Mouse (Mus musculus): ENCODE data around the gene Myocos.
"Not testable (repeated sequence)": the region's sequence is repeated elsewhere in the genome, so short reads cannot be mapped to it uniquely, and the experiment has no call there.

Myocos gene

DNA sequence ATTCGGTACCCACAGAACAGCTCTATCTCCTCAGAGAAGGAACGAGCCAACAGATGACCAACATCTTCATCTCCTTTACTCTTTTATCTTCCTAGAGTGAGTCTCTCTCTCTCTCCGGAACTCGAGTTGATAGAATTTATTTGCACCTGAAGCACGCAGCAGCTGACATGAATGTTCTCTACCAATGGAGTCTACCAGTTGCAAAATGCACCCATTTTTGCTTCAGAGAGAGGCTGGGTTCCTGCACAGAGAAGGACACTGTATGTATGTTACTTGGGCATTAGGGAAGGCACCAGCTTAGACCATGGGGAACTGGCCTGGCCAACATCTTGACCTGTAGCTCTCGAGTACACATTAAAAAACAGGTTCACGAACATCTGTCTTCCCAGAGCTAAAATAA lies at the start of gene Myocos:
TSS of gene Myocos (minus strand) at position 101 of the 400 bp plus-strand sequence.
- no peak for DNase-seq

DNA sequence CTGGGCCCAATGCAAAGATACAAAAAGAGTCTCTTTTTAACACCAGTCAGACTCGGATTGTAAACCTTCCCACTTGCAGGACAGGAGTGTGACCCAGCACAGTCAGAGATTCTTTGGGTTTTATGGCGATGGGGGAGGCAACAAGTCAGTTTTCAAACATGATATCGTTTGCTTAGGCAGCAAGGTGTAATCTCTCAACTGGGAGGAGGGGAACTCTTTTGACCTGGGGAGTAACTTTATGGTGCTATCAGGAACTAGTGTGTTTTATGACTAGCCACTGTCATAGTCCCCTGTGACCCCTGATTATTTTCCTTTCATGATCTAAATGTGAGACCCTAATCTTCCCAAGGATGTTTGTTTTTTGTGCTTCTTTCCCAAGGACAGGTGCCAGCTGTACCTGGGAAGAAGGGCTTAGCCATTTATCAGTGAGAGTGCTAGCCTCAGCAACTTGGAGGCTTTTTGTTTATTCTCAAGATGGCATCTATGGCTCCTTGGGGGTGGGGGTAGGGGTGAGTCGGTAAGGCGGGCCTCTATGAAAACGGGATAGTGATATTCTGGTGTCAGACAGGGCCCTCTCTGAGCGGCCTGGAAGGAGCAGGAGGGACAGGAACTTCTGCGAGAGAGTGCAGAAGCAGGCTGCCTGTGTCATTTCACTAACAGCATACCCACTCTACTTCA lies 42.5 kb upstream of the Myocos start:
- DNase-seq: no peak

DNA sequence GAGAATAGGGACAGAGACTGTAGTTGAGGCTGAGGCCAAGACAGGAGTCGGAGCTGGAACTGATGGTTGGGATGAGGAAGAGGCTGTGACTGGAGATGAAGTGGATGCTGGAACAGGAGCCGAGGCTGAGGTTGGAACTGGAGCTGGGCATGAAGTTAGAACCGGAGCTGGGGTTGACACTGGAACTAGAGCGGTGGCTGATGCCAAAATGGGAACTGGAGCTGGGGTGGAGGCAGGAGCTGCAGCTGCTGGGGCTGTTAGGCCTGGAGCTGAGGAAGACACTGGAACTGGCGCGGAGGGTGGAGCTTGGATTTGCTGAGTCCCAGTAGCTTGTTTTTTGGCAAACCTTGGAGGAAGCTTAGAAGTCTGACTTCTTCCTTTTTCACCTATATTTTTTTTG lies 39.8 kb upstream of the Myocos start:
- no peak for DNase-seq

DNA sequence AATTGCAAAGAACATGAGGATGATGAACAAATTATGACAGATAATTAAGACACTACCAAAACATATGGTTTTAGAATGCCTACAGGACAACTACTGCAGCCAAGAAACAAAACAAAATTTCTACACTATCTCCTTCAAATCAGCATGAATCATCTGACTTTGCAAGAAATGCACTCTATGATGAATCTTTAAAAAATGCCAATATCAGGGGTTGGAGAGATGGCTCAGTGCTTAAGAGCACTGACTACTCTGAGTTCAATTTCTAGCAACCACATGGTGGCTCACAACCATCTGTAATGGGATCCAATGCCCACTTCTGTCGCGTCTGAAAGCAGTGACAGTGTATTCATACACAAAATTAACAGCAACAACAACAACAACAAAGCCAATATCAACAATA lies 35.7 kb upstream of the Myocos start:
- DNase-seq: no peak

DNA sequence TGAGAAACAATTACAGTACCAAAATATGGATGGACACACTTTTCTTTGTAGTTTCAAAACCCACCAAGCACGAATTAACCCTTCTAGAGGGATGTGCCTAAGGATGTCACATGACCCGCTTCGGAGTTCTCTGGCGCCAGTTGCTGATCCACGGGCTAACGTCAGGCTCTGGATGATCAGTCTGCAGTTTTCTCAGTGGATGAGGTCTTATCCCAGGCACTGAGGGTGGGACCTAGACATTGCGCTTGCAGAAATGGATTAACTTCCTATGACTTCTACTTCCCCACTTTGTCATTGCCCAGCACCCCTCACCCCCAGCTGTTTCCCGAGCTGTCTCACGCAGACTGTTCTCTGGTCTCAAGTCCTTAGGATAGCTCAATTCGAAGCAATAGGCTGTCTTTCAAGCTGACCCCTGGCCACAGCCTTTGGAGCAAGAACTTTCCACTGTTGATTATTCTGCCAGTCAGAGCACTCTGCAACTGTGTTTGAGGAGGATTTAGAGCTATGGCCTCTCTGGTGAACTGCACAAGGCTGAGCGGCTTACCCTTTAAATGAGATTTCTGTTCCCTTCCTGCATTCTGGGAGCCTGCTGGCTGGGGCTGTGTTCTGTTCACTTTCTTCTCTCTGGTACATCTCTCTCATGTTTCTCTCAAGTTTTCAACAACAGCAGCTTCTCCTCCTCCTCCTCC lies 7.6 kb upstream of the Myocos start:
- no peak for DNase-seq

DNA sequence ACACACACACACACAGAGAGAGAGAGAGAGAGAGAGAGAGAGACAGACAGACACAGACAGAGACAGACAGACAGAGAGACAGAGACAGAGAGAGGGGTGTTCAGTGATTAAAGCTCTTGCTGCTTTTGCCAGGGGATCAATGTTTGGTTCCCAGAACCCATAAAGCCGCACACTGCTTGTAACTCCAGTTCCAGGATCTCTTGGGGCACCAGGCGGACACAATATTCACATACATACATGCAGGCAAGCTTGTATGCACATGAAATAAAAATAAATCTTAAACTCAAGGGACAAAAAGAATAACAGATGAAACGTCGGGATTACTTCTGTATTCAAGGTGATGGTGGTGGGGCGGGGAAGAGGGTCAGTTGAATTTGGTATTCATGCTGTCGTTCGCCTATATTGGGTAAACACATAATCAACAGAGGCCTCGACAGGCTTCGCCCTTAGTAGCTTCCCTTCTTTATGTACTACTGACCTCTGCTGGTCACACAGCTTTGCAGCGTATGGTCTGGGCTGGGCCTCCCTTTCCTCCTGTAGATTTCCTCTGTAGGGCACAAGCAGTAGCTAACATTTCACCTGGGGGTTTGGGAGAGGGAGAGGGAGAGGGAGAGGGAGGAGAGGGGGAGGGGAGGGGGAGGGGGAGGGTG lies 6.9 kb upstream of the Myocos start:
- peak; percentile 65 to 73 for DNase-seq

DNA sequence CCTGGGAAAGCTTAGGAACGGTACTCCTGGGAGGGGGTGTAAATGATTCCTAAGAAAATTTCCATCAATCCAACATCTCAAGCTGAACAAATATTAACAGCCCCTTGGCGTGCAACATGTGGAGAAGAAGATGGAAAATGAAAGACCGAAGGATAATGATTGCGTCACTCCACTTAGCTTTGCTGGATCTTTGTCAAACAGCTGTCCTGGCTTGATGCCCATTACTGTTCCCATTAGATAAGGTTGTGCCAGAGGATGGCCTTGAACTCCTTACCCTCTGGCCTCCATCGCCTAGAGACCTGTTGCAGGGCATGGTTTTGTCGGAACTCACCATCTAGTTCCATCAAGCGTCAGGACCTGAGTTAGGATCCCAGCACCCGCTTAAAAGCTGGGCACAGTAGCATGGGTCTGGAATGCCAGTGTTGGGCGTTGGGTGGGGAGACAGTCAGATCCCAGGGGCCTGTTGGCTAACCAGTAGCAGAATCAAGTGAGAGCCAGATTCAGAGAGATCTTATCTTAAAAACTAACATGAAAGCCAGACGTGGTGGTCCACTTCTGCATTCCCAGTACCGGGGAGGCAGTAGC lies 2.3 kb upstream of the Myocos start:
- no peak for DNase-seq

DNA sequence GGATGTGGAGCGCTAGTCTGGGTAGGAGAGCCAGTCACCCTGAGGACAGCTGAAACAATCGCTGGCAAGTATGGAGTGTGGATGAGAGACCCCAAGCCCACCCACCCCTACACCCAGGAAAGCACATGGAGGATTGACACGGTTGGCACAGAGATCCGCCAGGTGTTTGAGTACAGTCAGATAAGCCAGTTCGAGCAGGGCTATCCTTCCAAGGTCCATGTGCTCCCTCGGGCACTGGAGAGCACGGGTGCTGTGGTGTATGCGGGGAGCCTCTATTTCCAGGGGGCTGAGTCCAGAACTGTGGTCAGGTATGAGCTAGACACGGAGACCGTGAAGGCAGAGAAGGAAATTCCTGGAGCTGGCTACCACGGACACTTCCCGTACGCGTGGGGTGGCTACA lies 9.6 kb downstream of the Myocos start:
- DNase-seq: no peak

DNA sequence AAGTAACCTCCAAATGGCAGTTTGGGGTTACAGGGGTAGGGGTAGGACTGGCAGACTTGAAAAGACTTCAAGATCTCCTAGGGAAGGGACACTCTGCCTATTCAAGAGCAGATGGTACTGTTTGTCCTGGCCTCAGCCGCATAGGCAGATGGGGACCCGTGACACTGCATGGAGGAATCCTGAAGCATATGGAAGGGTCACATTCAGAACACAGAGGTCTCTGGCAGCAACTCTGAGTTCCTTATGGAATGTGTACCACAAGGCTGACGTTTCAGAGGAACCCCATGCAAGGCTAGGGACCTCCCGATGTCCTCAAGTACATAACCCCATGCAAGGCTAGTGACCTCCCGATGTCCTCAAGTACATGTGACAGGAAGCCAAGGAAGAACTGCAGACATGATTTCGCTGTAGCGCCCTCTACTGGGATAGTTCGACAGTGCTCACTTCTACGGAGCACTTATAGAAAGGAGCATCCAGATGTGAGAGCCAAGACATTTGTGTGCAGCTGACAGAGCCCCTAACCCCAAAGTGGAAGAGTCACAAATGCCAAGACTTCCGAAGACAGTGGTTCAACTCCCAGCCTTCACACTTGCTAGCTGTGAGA lies 11.8 kb downstream of the Myocos start:
- DNase-seq: peak in 1 of 2 experiments; percentile 22

DNA sequence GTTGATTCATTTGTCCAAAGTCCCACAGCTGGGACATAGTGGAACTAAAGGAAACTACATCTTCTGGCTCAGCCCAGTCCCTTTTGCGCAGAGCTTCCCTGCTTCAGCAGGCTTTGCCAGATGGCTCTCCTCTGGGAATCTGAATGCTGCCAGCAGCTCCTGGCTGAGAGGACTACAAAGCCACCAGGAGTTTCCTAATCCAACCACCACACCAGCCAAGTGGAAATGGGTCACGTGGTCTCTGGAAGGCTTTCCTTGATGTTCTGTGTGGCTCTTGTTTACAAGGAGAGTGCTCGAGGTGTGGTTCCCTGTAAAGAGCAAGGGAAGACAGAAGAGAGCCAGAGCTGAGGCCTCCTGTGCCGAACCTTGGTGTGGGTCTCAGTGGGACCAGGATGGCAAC lies 14.3 kb downstream of the Myocos start:
- peak; percentile 80 to 86 for DNase-seq

DNA sequence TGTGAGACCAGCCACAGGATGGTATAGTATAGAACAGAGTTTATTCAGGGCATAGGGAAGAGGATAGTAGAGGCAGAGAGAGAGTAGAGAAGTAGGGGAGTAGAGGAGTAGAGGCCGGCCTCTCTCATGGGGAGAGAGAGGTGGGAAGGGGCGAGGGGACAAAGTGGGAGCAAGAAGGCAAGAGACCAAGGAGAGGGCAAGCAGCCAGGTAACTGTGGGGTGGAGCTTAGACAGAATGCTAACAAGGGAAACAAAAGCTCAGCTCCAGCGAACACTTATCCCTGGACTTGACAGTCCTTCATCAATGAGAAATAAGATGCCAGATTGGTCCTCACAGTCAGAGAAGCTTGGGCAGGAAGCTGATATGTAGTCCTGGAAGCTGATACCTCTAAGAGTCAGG lies 15.4 kb downstream of the Myocos start:
- DNase-seq: no peak

DNA sequence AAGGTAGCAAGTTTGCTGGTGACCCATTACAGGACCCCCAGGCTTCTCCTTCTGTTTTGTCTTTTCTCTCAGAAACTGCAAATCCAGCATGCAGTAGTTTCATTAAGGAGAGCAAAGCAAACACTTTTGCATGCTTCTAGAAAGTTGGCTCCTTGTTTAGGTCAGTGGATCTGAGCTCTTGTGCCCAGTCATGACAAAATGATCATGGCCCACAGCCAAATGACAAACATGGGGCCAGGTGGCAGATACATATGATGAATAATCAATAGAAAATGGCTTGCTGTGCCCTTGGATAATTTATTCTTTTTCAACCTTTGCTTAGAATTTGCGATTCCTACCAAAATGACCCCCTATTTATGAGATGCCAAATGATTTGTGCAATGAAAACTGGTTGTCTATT lies 18.2 kb downstream of the Myocos start:
- DNase-seq: no peak

DNA sequence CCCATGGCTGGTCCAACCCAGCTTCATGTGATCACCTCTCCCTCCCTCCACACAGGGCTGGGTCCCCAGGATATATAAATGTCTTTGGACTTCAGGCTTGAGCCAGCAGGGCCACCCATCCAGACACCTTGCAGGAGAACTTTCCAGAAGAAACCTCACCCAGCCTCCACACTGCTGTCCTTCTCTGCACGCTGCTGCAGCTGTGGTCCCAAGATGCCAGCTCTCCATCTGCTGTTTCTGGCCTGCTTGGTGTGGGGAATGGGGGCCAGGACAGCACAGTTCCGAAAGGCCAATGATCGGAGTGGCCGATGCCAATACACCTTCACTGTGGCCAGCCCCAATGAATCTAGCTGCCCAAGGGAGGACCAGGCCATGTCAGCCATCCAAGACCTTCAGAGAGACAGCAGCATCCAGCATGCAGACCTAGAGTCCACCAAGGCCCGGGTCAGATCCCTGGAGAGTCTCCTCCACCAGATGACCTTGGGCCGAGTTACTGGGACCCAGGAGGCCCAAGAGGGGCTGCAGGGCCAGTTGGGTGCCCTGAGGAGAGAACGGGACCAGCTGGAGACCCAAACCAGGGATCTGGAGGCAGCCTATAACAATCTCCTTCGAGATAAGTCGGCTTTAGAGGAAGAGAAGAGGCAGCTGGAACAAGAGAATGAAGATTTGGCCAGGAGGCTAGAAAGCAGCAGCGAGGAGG lies 18.8 kb downstream of the Myocos start, which contains the start of gene Myoc:
TSS of gene Myoc (plus strand) at position 105 of the 700 bp plus-strand sequence.
- no peak for DNase-seq

DNA sequence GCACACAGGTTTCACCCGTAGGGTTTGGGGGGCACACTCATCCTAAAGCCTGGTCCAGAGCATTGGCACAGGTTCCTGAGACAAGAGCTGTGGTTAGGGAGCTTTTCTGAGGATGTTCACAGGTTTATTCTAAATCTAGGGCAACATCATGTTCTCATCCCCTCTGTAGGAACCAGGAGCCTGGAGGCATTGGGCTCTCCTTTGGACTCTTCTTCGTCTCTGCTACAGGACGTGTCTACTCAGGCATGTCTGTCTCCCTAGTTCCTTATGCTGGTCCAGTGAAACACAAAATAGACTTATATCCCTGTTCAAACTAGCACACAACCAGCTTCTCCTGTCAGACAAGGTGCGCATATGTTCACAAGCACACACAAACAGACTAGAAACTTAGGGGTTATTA lies 19.5 kb downstream of the Myocos start:
- DNase-seq: no peak

DNA sequence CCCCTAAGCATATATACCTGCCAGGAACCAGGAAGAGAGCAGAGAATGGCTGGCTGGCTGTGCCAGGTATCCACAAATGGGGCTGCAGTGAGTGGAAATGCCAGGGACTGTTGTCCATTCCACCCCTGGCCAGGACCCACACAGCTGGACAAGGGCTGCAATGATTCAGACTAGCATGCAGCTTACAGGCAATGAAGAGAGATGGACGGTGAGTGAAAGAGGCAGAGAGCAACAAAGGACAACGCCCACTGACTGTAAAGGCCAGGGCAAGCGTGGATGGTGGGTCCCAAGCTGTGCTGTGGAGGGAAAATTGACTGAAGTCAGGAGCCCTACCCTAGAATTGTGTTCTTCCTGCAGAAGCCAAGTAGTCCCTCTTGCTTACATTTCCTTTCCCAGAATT lies 21.5 kb downstream of the Myocos start:
- no peak for DNase-seq

DNA sequence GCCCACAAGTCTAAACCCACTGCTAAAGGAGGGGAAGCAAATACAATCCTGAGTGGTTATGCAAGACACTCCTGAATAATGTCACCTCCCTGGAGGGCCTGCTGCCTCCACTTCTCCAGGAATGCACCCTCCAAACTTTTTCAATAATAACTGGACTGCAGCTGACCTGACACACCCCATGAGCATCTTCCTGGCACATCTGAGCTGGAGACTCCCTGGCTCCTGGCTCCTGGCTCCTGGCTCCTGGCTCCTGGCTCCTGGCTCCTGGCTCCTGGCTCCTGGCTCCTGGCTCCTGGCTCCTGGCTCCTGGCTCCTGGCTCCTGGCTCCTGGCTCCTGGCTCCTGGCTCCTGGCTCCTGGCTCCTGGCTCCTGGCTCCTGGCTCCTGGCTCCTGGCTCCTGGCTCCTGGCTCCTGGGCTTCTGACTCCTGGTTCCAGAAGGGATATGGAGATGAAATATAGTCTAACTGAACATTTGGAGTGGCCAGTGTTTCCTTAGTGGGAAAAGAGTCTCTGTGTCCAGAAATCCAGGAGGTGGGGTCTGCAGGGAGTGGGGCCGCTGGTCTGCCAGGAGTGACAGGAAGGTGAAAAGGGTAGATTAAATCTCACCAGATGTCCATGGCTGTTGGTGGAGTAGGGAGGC lies 22.6 kb downstream of the Myocos start:
- peak in 1 of 2 experiments; percentile 15 for DNase-seq

DNA sequence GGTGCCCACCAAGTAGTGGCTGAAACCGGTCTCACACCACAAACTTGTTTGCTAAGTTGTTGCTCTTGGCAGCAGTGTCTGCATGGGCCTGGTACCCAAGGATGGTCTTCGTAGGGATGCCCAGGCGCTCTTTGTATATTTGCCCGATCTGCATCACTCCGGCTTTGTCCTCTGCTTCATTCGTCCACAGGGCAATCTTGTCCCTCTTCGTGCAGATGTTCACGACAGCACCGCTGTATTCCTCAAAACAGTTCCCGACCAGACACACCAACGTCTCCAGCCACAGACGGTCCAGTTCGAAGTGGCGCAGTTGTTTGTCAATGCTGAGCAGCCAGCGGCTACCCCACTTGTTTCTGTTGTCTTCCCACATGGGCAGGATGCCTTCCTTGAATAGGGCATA lies 29.7 kb downstream of the Myocos start:
- DNase-seq: not testable (repeated sequence)

DNA sequence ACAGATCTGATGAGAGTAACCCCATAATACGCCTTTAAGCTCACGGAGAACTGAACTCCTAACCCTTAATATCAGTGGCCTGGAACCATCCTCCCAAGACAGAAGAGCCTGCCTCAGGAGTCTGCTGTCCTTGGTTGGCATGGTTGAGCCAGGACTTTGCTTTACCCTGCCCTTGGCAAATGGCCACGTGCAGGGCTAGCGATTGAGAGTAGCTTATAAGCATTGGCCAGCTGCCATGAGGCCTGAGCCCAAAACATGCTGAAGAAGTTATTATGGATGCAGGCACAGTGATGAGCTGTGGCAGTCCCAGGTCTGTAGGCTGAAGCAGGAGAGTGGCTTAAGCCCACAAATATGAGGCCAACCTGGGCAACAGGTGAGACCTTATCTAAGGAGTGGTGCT lies 30.2 kb downstream of the Myocos start:
- not testable (repeated sequence) for DNase-seq

DNA sequence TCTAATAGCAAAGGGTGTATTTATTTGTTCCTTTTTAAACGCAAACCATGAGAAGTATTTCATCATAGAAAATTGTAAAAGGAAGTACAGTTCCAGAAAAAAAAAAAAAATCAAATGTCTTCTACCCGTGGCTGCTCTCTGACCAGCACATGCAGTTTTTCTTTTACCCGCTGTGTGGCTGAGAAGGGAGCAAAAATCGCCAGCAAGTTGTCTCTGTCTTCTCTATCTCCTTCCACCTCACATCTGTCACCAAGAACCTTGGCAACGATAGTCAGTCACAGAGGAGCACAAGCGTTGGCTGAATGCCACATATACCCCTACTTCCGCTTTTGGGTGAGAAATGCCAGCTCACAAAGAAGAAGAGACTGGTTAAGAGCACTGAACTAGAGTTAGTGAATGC lies 32.8 kb downstream of the Myocos start:
- DNase-seq: peak in 1 of 2 experiments; percentile 14

DNA sequence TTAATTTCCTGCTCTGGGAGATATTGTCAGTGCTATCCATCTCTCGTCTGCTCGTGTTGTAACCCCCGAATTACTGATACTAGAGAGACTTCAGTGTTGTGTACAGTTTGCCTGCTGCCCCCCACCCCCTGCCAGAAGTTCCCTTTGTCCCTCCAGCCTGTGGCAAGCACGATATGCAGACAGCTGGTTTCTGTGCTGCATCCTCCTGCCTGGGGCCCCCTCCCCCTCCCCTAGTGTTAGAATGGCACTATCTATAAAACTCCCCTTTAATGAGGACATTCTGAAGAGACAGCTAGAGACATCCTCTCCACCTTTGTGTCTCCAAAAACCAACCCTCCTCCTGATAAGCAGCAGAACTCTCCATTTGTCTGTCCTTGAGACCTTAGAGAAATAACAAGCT lies 34.1 kb downstream of the Myocos start:
- no peak for DNase-seq

DNA sequence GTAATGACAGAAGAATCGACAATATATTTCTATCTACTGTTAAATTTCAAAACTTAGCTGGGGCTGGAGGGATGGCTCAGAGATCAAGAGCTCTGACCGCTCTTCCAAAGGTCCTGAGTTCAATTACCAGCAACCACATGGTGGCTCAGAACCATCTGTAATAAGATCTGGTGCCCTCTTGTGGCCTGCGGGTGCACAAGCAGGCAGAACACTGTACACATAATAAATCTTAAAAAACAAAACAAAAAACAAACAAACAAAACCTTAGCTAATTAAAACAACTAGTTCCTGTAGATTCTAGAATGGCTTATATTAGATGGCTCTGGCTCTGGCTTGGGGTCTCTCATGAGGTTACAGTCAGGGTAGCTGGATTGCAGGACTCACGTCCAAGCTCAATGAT lies 37.5 kb downstream of the Myocos start:
- DNase-seq: no peak

DNA sequence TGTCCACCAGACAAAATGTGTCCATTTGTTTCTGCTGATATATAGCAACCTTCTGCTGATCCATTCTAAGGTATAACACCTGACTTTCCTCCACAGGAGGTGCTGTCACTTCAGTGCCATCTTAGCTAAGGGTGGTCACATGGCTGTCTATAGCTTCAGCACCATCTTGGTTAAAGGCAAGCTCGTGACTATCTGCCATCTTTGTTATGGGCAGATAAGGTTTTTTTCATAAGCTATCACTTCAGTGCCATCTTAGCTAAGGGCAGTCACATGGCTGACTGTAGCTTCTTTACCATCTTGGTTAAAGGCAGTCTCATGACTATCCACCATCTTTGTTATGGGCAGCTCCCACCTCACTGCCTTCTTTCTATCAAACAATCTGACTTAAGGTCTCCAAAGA lies 42.5 kb downstream of the Myocos start:
- DNase-seq: no peak

All from lung, adult 18-20 months (tissue).